Mouse (Mus musculus) frontal cortex, adult (tissue): ENCODE measurements around the gene Diablo.
A peak's percentile ranks its signal among the peaks of the same experiment; 100 is the strongest.
"Not testable (repeated sequence)": the region's sequence is repeated elsewhere in the genome, so short reads cannot be mapped to it uniquely, and the experiment has no call there.

Experiments used
- ATAC-seq: cut with Nextera tagmentation; 2 replicates; pipeline ENCODE4 v1.9.2; 2017; ENCODE audit warnings: mild to moderate bottlenecking, moderate library complexity, mixed read lengths; ENCODE audit not compliant: low TSS enrichment

The Diablo gene

DNA sequence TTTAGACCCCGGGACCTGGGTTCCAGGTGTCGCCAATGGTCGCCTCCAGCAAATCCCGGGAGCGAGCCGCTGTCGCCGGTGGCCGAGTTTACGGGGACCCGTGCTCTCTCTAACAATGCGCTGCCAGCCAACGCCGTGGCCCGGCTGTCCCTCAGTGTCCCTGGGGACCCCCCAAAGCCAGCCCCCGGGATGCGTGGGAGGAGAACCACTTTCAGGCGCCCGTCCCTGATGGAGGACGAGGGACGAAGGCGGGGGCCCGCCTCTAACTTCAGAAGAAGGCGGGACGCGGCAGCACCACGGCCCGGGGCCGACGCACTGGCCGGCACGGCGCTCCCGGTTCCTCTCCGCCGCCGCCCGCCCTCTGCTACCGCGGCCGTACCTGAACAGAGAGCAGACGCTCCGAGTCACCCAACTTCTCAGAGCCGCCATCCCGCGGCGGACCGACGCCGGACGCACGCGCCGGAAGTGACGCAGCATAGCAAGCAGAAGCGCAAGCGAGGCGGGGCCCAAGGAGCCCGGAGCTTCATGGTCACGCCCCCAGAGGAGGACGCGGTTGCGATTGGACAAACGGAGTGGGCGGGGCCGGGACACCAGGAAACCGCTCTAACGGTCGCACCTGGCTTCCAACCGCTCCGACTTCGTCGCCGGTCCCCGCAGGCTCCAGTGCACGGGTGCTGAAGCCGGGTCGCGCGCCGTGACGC is at the start of gene Diablo:
Diablo (minus strand) TSS at position 485 of the 701 bp plus-strand sequence.
- peak; percentile 94 for ATAC-seq

DNA sequence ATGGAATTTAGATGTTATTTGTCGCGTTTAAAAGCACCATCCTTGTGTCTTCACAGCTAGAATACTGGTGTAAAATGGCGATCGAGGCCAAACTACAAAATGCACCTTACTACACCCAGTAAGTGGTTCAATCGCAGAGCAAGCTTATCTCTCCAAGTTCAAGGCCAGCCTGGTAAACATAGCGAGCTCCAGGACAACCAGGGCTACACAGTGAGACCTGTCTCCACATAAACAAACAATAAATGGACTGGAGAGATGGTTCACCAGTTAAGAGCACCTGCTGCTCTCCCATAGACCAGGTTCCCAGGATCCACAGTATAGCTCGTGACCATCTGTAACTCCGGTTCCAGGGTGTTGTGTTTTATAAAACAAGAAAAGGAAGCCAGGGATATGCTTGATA is 49.4 kb upstream of the Diablo start:
- 0 out of 2 replicates have a peak, but pooled peaks have one; percentile 17 for ATAC-seq

DNA sequence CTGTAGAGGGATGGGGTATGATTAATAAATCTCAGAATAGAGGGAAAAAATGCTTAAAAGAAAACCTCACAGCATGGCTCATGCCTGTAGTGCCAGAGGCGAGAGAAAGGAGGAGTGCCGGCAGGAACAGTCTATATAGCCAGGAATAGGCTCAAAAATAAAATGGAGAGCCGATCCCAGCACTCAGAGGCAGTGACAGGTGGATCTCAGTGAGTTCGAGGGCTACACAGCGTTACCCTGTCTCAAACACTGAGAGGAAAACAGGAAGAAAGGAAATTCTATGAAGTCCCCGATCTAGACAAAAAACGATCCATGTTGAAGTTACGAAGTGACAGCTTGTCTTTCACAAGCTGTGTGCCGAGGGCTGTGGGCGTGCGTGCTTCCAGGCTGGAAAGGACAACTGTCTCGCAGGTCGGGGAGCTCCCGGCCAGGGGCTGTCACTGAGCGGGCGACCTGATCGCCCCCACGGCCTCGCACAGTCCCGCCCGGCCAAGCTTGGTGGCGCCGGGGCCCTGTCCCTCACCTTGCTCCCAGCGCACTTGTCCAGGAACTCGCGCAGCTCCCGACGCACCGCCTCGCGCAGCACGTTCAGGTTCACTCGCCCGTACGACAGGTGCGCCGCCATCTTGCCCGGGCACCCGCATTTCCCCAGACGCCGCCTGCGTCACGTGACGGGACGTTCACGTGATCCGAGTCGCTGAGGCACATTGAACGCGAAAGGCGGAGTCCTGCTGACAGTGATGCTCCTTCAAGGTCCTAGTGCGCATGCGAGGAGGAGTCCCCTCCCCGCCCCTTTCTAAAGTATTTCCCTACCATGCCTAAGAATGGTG is 48.6 kb upstream of the Diablo start, which contains the start of gene Vps33a:
Vps33a (minus strand) TSS at position 682 of the 830 bp plus-strand sequence.
- peak; percentile 93 for ATAC-seq

DNA sequence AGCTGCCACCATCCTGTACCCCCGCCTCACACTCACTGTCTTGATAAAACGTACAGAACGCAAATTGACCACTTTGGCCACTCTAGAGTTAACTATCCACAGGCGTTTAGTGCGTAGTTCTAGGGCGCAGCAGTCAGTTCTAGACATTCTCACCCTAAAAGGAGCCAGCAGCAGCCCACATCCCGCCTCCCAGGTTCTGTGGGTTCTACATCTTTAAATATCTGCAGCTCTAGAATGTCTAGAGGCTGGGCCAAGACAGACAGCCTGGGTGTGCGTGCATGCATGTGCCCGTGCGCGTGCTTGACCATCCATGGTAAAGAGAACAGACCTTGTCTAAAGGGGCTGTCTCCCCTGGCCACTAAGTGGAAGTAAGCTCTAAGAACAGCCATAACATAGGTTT is 37.2 kb upstream of the Diablo start:
- ATAC-seq: peak; percentile 84

DNA sequence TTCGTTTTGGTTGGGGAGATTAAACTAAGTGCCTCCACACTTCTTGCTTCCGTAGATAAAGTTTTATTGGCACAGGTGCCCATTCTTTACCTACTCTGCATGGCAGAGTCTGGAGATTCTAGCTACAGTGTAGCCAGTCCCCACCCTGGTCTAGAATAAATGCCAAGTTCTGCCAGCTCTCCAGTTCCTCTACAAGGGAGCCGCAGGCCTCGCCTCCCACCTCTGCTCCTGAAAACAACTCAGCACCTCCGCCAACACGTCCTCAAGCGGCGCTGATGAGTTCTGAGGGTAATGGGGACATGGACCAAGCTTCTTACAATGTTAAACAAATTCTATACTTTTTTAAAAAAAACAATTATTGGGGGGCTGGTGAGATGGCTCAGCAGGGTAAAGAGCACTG is 35.6 kb upstream of the Diablo start:
- ATAC-seq: peak; percentile 53; the same call in 1 of the 2 replicates

DNA sequence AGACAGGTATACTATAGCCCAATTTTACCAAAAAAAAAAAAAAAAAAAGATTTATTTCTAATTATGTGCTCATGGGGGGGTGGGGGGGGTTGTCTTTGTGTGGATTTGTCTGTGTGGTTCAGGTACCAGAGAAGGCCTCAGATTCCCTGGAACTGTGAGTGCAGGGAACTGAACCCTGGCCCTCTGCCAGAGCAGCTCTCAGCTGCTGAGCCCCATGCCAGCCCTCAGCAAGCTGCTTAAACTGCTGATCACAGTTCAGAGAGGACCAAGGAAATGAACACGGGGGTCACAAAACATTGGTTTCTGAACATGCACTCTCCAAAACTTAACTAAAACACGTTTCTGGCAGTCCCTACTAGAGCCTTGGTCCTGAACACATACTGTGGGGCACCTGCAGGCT is 32.5 kb upstream of the Diablo start:
- no peak for ATAC-seq

DNA sequence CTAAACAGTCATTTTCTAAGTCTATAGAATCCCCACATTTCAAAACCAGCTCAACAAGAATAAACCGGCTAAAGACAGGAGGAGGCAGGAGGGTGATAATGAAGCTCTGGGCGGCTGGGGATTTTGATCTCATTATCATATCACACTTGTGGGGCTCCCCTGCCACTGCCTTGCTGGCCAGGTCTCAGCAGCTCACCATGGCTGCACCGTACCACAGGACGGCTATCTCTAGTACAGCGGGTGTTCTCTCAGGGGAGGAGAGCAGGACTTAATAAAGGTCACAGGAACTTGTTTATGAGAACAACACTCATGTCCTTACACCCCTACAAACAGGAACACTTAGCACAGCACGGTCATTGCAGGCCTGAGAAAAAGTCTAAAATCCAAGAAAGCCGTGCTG is 31.7 kb upstream of the Diablo start:
- ATAC-seq: no peak

DNA sequence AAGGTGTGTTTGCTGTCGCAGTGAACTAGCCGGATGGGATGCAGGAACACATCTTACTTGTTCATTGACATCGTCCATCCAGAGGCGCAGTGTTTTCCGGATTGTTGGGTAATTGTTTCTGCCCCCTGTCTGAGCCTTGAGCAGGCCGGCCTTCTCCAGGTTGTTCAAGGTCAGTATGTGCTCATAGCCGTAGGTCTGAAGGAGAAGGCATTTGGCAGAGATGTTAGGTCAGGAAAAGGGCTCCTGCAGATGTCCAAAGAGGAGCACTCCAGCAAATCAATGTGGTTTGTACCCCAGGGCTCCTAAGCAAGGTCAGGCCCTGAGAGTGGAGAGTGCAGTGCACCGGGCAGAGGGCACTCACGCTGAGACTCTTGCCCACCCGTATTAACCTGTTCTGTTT is 9.8 kb upstream of the Diablo start:
- no peak for ATAC-seq

DNA sequence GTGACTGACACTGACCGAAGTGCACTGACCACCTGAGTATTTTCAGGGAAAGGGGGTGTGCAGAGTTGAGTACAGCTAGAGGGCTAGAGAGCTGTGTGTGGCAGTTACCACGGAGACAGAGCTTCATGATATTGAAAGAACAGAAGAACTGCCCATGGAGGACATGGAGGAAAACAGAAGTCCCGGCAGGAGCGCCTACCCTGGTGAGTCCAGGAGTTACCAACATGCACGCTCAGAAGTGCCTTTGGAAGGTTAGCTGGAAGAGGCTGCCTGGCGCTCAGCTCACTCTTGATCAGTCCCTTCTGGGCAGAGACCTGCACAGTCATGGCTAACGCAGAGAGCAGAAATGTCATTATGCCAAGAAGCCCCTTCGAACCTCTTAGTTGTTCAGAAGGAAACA is 6.1 kb upstream of the Diablo start:
- ATAC-seq: no peak

DNA sequence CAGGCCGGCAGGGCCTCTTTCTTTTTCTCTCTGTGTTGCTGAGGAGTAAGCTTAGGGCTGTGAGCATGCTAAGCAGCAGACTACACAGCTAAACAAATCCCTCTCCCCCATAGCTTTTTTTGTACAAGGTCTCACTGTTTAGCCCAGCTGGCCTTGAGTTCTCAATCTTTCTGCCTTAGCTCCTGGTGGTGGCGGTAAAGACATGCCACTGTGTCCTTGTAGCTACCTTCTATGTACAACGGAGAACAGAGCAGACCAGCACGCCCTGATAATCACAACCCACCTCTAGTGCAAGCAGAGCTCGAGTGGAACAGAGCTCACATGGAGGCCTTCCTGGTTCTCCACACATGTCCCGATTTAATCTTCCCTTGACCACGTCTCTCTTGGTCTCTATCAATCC is 4.7 kb upstream of the Diablo start:
- no peak for ATAC-seq

DNA sequence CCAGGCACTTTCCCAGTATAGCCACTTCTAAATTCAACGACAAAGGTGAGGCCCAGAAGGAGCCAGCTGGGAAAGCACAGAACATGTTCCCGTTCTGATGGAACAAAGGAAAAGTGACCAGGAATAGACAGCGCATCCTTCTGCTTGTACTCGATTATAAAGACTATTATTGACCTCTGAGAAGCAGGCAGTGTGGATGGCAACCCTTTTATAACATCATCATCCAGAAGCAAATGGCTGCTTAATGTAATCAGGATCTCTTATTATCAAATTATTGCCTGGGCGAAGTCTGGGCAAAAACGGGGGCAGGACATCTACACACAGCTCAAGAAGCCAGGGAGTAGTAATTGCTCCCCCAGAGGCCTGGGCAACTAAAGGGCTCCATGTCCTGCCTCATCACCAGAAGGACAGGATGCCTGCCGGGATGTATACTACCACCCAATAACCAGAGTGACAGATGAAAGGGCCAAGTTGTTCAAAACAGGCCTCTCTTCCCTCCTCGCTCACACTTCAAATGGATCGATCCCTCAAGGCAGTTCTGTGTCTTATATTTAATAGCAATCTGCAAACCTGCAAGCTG is 2.0 kb upstream of the Diablo start:
- no peak for ATAC-seq

DNA sequence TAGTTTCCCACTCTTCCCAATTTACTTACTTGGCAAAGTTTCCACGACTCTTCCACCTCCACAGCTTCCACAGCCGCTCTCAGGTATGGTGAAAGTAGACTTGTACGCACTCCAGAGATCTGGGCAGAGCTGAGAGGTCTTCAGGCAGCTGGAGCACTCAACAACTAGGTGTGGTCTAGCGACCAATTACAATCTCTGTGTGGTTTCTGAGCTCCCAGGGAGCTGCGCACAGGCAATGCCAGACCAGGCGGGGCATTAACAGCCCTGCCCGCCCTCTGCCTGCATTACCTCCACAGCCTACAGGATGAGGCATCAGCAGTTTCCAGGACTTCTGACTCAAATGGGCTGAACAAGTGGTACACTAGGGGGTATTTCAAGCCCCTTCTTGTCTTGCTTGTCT is 1.3 kb upstream of the Diablo start, which contains the start of gene Gm49027:
Gm49027 (minus strand) TSS at position 208 of the 400 bp plus-strand sequence.
- ATAC-seq: no peak

DNA sequence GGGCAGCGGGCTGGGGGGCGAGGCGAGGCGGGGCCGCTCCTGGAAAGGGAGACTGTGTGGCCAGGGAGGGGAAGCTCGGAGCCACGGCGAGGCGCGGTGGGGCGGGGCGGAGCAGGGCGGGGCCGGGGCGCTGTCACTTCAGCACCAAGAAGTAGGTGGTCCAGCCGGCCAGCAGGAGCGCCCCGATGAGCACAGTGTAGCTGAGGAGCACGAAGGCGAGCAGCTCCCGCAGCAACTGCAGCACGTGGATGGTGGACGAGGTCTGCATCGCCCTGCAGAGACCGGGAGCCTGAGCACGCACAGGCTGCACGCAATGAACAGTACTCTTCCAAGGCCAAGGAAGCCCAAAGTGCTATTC is 396 bp upstream of the Diablo start:
- ATAC-seq: peak; percentile 80

DNA sequence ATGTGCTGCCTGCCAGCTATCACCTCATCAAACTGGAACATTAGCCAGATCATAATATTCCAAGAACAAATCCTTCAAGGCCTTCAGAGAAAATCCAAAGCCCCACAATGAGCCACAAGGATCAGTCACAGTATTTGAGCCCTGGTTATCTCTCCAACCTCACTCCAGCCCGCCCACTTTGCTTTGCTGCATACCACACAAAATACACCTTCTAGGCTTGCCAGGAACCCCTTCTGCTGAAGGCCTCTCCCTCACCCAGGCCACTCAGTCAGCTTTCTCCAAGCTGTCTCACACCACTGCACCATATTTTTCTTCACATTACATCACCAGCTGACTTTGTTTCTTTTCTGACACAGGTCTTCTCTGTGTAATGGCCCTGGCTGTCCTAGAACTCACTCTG is 1.8 kb downstream of the Diablo start:
- no peak for ATAC-seq

DNA sequence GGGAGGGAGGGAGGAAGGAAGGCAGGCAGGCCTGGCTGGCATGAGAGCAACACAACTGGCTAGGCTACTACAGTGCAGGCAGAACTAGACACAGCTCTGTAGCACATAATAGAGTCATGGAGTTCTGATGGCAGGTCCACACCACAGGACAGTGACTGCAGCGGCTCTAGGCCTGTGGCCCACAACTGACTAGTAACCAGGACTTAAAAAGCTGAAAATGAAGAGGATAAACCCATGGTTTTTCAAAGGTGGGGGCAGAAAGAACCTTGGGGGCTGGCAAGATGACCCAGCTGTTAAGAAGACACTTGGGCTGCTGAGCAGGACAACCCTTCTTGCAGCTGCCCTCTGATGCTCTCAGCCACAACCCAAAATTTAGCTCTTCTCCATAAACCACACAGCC is 2.4 kb downstream of the Diablo start:
- ATAC-seq: no peak

DNA sequence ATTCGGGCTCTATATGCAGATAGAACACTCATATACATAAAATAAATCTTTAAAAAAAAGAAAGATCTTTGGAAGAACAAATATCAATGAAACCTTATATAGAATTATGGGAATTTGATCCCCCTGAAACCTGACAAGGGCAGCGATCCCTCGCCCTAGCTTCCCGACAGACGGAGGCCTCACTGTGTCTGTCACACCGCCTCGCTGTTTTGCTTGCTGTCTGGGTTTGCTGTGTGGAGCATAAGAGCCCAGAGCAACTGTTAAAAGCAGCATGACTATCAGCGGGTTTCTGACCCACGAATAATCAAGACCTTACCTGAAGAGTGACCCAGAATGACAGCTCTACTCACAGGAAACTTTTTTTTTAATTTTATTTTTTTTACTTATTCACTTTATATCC is 3.3 kb downstream of the Diablo start:
- ATAC-seq: no peak

DNA sequence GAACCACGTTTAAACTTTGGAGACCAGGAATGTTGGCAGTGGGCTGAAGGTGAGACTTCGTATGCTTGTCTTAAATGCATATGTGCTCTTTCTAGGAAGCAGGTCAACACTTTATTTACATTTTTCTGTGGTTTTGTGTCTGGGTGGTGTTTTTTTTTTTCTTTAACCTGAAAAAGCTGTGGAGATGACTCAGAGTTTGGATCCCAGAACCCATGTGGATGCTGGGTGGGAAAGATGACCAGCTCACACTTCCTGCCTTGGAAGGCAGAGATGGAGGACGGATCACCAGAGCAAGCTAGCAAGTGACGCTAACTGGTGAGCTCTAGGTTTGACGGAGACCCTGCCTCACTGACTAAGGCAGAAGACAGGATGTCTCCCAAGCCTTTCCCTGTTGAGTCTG is 9.1 kb downstream of the Diablo start:
- no peak for ATAC-seq

DNA sequence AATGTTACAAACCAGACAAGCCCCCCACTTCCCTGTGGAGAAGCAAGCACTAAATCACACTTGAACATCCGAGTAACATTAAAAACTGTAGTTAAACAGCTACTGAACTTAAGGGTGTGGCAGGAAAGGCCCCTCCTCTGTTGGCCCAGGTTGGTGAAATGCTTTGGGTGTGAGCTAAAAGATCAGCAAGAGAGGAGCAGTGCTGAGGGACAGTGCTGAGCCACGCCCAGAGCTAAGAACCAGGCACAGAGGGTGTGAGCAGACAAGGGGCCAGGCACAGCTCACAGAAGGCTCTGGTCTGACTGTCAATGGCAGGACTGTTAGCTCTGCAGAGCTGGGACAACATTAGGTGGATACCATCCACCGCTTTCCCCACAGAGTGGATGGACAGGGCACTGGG is 11.9 kb downstream of the Diablo start:
- ATAC-seq: no peak

DNA sequence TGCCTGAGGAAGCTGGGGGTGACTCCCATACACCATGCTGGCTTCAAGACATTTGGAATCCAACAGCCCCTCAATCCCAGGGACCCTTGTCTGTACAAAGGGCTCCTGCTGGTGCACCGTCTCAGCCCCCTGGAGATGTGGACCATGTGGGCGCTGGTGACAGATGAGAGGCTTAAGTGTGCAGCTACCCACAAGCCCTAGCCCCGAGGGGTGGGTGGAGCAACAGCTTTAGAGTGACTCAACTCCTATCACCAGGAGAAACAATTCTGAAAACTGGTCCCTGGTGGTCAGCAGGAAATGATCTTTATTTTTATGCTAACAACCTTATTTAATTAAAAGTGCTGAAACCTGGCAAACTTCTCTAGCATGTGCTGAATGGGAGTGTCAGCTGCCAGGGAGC is 12.6 kb downstream of the Diablo start:
- ATAC-seq: not testable (repeated sequence)

DNA sequence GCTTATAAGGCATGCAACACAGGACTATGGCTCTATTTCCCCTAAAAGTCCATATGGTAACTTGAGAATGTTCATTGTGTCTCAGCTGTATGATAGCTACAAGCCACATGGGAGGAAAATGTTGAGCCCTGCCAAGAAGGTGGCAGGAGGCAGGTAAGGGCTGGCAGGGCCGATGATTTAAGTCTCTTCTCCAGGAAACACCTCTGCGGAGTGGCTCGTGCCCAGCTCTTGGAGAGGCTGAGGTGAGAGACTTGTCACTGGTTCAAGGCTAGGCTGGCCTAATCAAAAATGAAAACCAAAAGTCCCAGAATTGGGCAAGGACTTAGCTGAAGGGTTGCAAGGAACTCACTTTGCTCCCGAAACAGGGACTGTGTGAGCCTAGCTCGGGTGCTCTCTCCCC is 13.8 kb downstream of the Diablo start, which contains the start of gene B3gnt4:
B3gnt4 (plus strand) TSS at position 301 of the 400 bp plus-strand sequence.
- ATAC-seq: no peak

DNA sequence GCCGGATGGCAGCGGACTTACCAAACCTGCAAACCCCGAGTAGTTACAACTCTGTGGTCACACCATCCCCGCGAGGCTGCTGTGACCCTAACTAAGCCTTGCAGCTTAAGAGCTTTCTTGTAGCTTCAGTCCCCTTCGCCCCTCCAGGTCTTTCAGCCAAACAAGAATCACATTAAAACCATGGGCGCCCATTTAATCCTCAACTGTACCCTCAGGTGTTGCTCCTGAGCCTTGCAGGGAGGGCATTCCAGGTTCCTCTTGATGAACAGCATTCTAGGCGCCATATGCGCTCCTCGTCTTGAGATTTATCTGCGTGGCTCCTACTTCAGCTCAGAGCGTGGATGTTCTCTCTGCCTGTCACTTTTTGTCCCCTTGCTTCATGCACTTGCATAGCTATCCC is 15.1 kb downstream of the Diablo start:
- ATAC-seq: no peak

DNA sequence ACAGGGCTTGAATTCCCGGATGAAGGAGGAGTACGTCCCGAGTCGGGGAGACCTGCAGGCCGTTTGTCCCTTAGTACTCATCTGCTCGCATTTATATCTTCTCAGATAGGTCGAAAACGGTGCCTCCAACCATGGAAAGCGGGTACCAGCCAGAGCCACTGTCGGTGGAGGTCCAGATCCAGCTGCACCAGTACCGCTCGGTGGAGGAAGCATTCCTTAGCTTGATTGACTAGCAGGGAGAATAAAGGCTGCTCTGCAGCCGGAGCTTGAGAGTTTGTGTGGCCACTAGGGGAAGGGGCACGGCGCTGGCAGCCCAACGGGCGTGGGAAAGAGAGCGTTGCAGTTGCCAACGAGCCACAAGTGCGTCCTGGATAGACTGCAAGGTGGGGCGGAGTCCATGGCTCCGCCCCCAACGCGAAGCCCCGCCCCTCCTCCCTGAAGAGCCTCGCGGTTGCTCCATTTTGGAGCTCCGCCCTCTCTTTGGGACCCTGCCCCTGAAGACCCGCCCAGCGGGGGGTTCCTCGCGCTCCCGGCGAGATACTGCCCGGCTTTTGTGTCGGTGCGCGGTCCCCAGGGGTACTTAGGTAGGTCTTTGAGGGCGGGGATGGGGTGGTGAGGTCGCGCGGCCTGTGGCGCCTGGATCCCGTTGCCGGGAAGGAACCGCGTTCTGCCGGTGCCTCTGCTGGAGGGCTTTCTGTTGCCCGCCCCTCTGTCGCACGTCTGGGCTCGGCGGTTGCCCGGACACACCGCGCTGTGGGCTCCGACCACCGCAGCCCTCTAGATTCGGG is 15.8 kb downstream of the Diablo start:
- peak; percentile 82 for ATAC-seq
